18 mouse cellular contexts compared by ENCODE assay signal in genomic region chr2:93445237-93445651, GRCm38 (mm10). TPM values are rescaled to one million over a fixed set of nuclear protein-coding genes. Genes with fewer than 3 reads are reported as not detected.
DNase-seq lines count a peak whose midpoint lies in the region; ATAC-seq and TF ChIP-seq lines count a peak whose summit lies in the region.
"Had no signal": no experiment of that assay in that cellular context is flagged by ENCODE, and none has a peak within 500 bp of the region (broad histone marks: within the 10 kb centered on the region; RNA-seq: fewer than 3 reads in every experiment).

No protein-coding gene starts in this region.

- H3K79me2 ChIP-seq in liver, adult 2 months (ENCODE audit: control insufficient read depth, insufficient read depth, low read length), result peaks cover 30% of the 10 kb centered on the region

- no peak for TF ChIP-seq CTCF in liver, adult 2 months (IDR thresholded peaks at IDR 0.05; ENCODE audit: low read depth, low read length)
- TF ChIP-seq CTCF in intestine, postnatal 0 days (IDR thresholded peaks at IDR 0.05; ENCODE audit: low read depth), result no peak

- H3K4me1 ChIP-seq in liver, adult 2 months (ENCODE audit: control insufficient read depth, insufficient read depth, low read length), result peaks cover 31% of the 10 kb centered on the region
- peaks cover 39% of the 10 kb centered on the region for H3K4me1 ChIP-seq in liver, embryonic 11.5 days (replicated peaks; ENCODE audit: control insufficient read depth, insufficient read depth, low read length)
- H3K4me1 ChIP-seq in intestine, postnatal 0 days (replicated peaks; ENCODE audit: control insufficient read depth, insufficient read depth, low read length), result peaks cover 8% of the 10 kb centered on the region; the same call in 1 of the 2 replicates

- peak; percentile 97 for DNase-seq in liver, adult 2 months (ENCODE audit: extremely low read depth, low read depth, low spot score)
- DNase-seq in liver, embryonic 11.5 days (ENCODE audit: low spot score), result no peak
- peak; percentile 37 to 80 for DNase-seq in kidney, postnatal 25 days
- DNase-seq in yolk sac, embryonic 10.5 days (ENCODE audit: low spot score), result peak; percentile 89
- DNase-seq in spleen, postnatal 4 days (ENCODE audit: low spot score in 2 of 2), result no peak
- DNase-seq in left cerebral cortex, adult 18-20 months (ENCODE audit: low spot score in 2 of 2), result no peak
- DNase-seq: adrenal gland, adult 8-10 months; cerebellum, adult 2 months; lung, adult 2 months; thymus, postnatal 14 days had no signal

- H3K27ac ChIP-seq in liver, adult 2 months (replicated peaks; ENCODE audit: insufficient read depth, low read depth, low read length), result peak overlapping the region; percentile 83
- no peak overlapping the region for H3K27ac ChIP-seq in liver, embryonic 11.5 days (ENCODE audit: low read depth, low read length)
- H3K27ac ChIP-seq in intestine, postnatal 0 days (ENCODE audit: low read depth, low read length), result peak overlapping the region; percentile 80
- H3K27ac ChIP-seq: embryonic facial prominence, embryonic 15.5 days; forebrain, embryonic 12.5 days; neural tube, embryonic 12.5 days; stomach, embryonic 15.5 days had no signal

- WGBS in liver, adult 2 months, result 26% methylated on average over 5 of the region's 5 CpGs
- WGBS in liver, embryonic 11.5 days, result 72% methylated on average over 5 of the region's 5 CpGs
- 37% methylated on average over 5 of the region's 5 CpGs for WGBS in intestine, postnatal 0 days

- TF ChIP-seq POLR2A in liver, adult 2 months (IDR thresholded peaks at IDR 0.05; ENCODE audit: extremely low read depth, insufficient read depth, low read length), result no peak

- no peaks in the 10 kb centered on the region for H3K9me3 ChIP-seq in liver, embryonic 11.5 days (ENCODE audit: control insufficient read depth, low read length)
- no peaks in the 10 kb centered on the region for H3K9me3 ChIP-seq in intestine, postnatal 0 days (ENCODE audit: control insufficient read depth)
- H3K9me3 ChIP-seq: embryonic facial prominence, embryonic 15.5 days; forebrain, embryonic 12.5 days; heart, embryonic 12.5 days; neural tube, embryonic 12.5 days; stomach, embryonic 15.5 days had no signal

- no peaks in the 10 kb centered on the region for H3K27me3 ChIP-seq in liver, adult 2 months (ENCODE audit: control insufficient read depth, insufficient read depth, low read length)
- no peaks in the 10 kb centered on the region for H3K27me3 ChIP-seq in liver, embryonic 11.5 days (replicated peaks; ENCODE audit: control insufficient read depth, insufficient read depth, low read length)
- H3K27me3 ChIP-seq in intestine, postnatal 0 days (replicated peaks; ENCODE audit: control insufficient read depth, insufficient read depth, low read length), result no peaks in the 10 kb centered on the region
- H3K27me3 ChIP-seq: embryonic facial prominence, embryonic 15.5 days; forebrain, embryonic 12.5 days; heart, embryonic 12.5 days; stomach, embryonic 15.5 days had no signal

- H3K4me3 ChIP-seq in liver, adult 2 months (ENCODE audit: insufficient read depth, low read depth, low read length), result no peak overlapping the region
- H3K4me3 ChIP-seq in liver, embryonic 11.5 days (ENCODE audit: low read depth, low read length), result no peak overlapping the region
- H3K4me3 ChIP-seq in intestine, postnatal 0 days (ENCODE audit: low read depth, low read length), result no peak overlapping the region
- H3K4me3 ChIP-seq: embryonic facial prominence, embryonic 15.5 days; forebrain, embryonic 12.5 days; heart, embryonic 12.5 days; neural tube, embryonic 12.5 days; stomach, embryonic 15.5 days had no signal

- H3K9ac ChIP-seq in liver, adult 2 months (ENCODE audit: low read depth, low read length), result peak overlapping the region; percentile 16
- no peak overlapping the region for H3K9ac ChIP-seq in liver, embryonic 11.5 days (ENCODE audit: low read depth, low read length)
- no peak overlapping the region for H3K9ac ChIP-seq in intestine, postnatal 0 days (ENCODE audit: low read depth, low read length)
- H3K9ac ChIP-seq: embryonic facial prominence, embryonic 15.5 days; forebrain, embryonic 12.5 days; heart, embryonic 12.5 days; neural tube, embryonic 12.5 days; stomach, embryonic 15.5 days had no signal

- ATAC-seq in liver, embryonic 11.5 days (replicated peaks; ENCODE audit: low FRiP score), result no peak
- peak; percentile 93 for ATAC-seq in intestine, postnatal 0 days
- ATAC-seq: inflammation-experienced regulatory T-cells, adult 6 months; midbrain, embryonic 16.5 days had no signal

- no peaks in the 10 kb centered on the region for H3K36me3 ChIP-seq in liver, adult 2 months (ENCODE audit: control insufficient read depth, insufficient read depth, low read length)
- H3K36me3 ChIP-seq in liver, embryonic 11.5 days (ENCODE audit: control insufficient read depth, insufficient read depth, low read length), result no peaks in the 10 kb centered on the region
- H3K36me3 ChIP-seq in intestine, postnatal 0 days (ENCODE audit: control insufficient read depth, insufficient read depth), result peaks cover 13% of the 10 kb centered on the region; the same call in 1 of the 2 replicates
- H3K36me3 ChIP-seq: embryonic facial prominence, embryonic 15.5 days; forebrain, embryonic 12.5 days; heart, embryonic 12.5 days; neural tube, embryonic 12.5 days; stomach, embryonic 15.5 days had no signal

- no peak overlapping the region for H3K4me2 ChIP-seq in liver, embryonic 11.5 days
- 0 out of 2 replicates have a peak overlapping the region, but pooled peaks have one; percentile 35 for H3K4me2 ChIP-seq in intestine, postnatal 0 days (replicated peaks; ENCODE audit: low read depth)
- H3K4me2 ChIP-seq: embryonic facial prominence, embryonic 15.5 days; forebrain, embryonic 12.5 days; heart, embryonic 12.5 days; neural tube, embryonic 12.5 days; stomach, embryonic 15.5 days had no signal

RNA-seq across cellular contexts. Expression of gene Cd82, which starts 17.7 kb away (rescaled TPM):
- total RNA-seq in liver, adult 2 months (2014; rRNA removed), result 76.1 and 81.6 TPM in 2 replicates
- polyA plus RNA-seq in liver, adult 2 months (2012; rRNA removed), result 140 and 148 TPM in 2 replicates
- polyA plus RNA-seq in liver, embryonic 11.5 days (2014; fragmentation: Nextera tagmentation; extraction: Ambion mirVana), result 16.5 and 16.9 TPM in 2 replicates
- polyA plus RNA-seq in intestine, postnatal 0 days (2015; fragmentation: Nextera tagmentation; extraction: Ambion mirVana), result 184 and 199 TPM in 2 replicates
- total RNA-seq in left cerebral cortex, adult 18-20 months (2021), result 10 to 100 TPM; 12.8 to 15.4 TPM

Comparison
In these comparisons a context has a peak if more than half of its experiments do, and no peak if none do; other contexts are left out.
1. DNase-seq: peak in liver, adult 2 months (single experiment), kidney, postnatal 25 days (2 of 2) and yolk sac, embryonic 10.5 days (single experiment); none in liver, embryonic 11.5 days (single experiment), spleen, postnatal 4 days (0 of 2) and left cerebral cortex, adult 18-20 months (0 of 2).